Mouse (Mus musculus) erythroblast, embryonic 14.5 days (primary cell): Measurements from ENCODE around the gene Ect2l. TPM values are rescaled to one million over a fixed set of nuclear protein-coding genes. Genes with fewer than 3 reads are reported as not detected.
"Not testable (repeated sequence)": the region's sequence is repeated elsewhere in the genome, so short reads cannot be mapped to it uniquely, and the experiment has no call there.

ENCODE experiments used
- H3K27me3 ChIP-seq: 2 replicates; pipeline ENCODE4 v1.6.1; 2012; ENCODE audit warnings: inconsistent platforms; ENCODE audit not compliant: control insufficient read depth
- H3K36me3 ChIP-seq: 2 replicates; pipeline ENCODE4 v1.6.1; 2012; ENCODE audit warnings: mild to moderate bottlenecking, inconsistent platforms; ENCODE audit not compliant: control insufficient read depth
- H3K4me1 ChIP-seq: 2 replicates; pipeline ENCODE4 v1.6.1; 2012; ENCODE audit warnings: inconsistent platforms; ENCODE audit not compliant: control insufficient read depth
- H3K4me3 ChIP-seq: replicated peaks from 2 replicates; pipeline ENCODE3; 2012; ENCODE audit warnings: moderate library complexity, mild to moderate bottlenecking, inconsistent platforms
- H3K9me3 ChIP-seq: 2 replicates; pipeline ENCODE4 v1.6.1; 2012; ENCODE audit warnings: low read length, inconsistent platforms, mixed read lengths; ENCODE audit not compliant: control insufficient read depth
- GATA1 ChIP-seq: IDR thresholded peaks from 2 replicates; pipeline ENCODE4 v1.6.1; 2012; ENCODE audit warnings: low read length, inconsistent platforms, mixed read lengths
- TAL1 ChIP-seq: IDR thresholded peaks from 3 replicates; pipeline ENCODE4 v1.6.1; 2012; ENCODE audit warnings: low read length, inconsistent platforms, mixed read lengths
- polyA plus RNA-seq: library from polyadenylated mRNA; stranded (reverse); fragments of >175 nt; gene quantifications from 2 replicates; pipeline ENCODE4 v1.2.3, GENCODE M21; 2012

Ect2l gene
- polyA plus RNA-seq, 1 experiment, result not detected

- no peaks in the 10 kb centered on the region for H3K9me3 ChIP-seq
- H3K4me1 ChIP-seq, result no peaks in the 10 kb centered on the region
- H3K27me3 ChIP-seq, result no peaks in the 10 kb centered on the region
- no peak overlapping the region for H3K4me3 ChIP-seq
- TF ChIP-seq GATA1 (no peak), TAL1 (no peak)
- no peaks in the 10 kb centered on the region for H3K36me3 ChIP-seq
These were observed 34.0 kb downstream of the Ect2l start for GRCm38 (mm10) chr10:18176722-18177121.

- H3K36me3 ChIP-seq, result no peaks in the 10 kb centered on the region
- TF ChIP-seq GATA1 (no peak), TAL1 (no peak)
These were observed 35.6 kb downstream of the Ect2l start for GRCm38 (mm10) chr10:18175087-18175486.

GRCm38 (mm10) chr10:18162435-18162971 lies 48.2 kb downstream of the Ect2l start:
- Histone ChIP-seq H3K27me3 (no peaks in the 10 kb centered on the region), H3K9me3 (no peaks in the 10 kb centered on the region), H3K4me3 (no peak overlapping the region), H3K36me3 (no peaks in the 10 kb centered on the region), H3K4me1 (no peaks in the 10 kb centered on the region)
- TF ChIP-seq GATA1, result no peak
- TF ChIP-seq TAL1, result no peak

More at GRCm38 (mm10) chr10:18175087-18175486, 35.6 kb downstream of the Ect2l start:
- no peaks in the 10 kb centered on the region for H3K9me3 ChIP-seq
- no peaks in the 10 kb centered on the region for H3K4me1 ChIP-seq
- no peaks in the 10 kb centered on the region for H3K27me3 ChIP-seq
- H3K4me3 ChIP-seq, result no peak overlapping the region

- H3K4me3 ChIP-seq, result no peak overlapping the region
These were observed 63.5 kb downstream of the Ect2l start for GRCm38 (mm10) chr10:18147224-18147623.

GRCm38 (mm10) chr10:18142231-18142630 lies 68.5 kb downstream of the Ect2l start:
- TF ChIP-seq TAL1 (no peak), GATA1 (no peak)
- H3K27me3 ChIP-seq, result no peaks in the 10 kb centered on the region
- H3K9me3 ChIP-seq, result no peaks in the 10 kb centered on the region
- no peaks in the 10 kb centered on the region for H3K4me1 ChIP-seq
- H3K36me3 ChIP-seq, result no peaks in the 10 kb centered on the region
- H3K4me3 ChIP-seq, result no peak overlapping the region

More at GRCm38 (mm10) chr10:18147224-18147623, 63.5 kb downstream of the Ect2l start:
- Histone ChIP-seq H3K27me3 (no peaks in the 10 kb centered on the region), H3K4me1 (no peaks in the 10 kb centered on the region), H3K9me3 (no peaks in the 10 kb centered on the region), H3K36me3 (no peaks in the 10 kb centered on the region)
- TF ChIP-seq TAL1 (no peak), GATA1 (no peak)

GRCm38 (mm10) chr10:18141389-18141788 lies 69.3 kb downstream of the Ect2l start:
- Histone ChIP-seq H3K4me1 (no peaks in the 10 kb centered on the region), H3K4me3 (no peak overlapping the region), H3K27me3 (no peaks in the 10 kb centered on the region), H3K36me3 (no peaks in the 10 kb centered on the region), H3K9me3 (no peaks in the 10 kb centered on the region)
- TF ChIP-seq GATA1, result no peak
- TF ChIP-seq TAL1, result no peak

GRCm38 (mm10) chr10:18139615-18140014 lies 71.1 kb downstream of the Ect2l start:
- no peak overlapping the region for H3K4me3 ChIP-seq

GRCm38 (mm10) chr10:18138853-18139503 lies 71.7 kb downstream of the Ect2l start:
- H3K27me3 ChIP-seq, H3K9me3 ChIP-seq, H3K36me3 ChIP-seq, H3K4me3 ChIP-seq, H3K4me1 ChIP-seq: not testable (repeated sequence)

More at GRCm38 (mm10) chr10:18139615-18140014, 71.1 kb downstream of the Ect2l start:
- Histone ChIP-seq H3K9me3 (no peaks in the 10 kb centered on the region), H3K36me3 (no peaks in the 10 kb centered on the region), H3K27me3 (no peaks in the 10 kb centered on the region), H3K4me1 (no peaks in the 10 kb centered on the region)
- no peak for TF ChIP-seq TAL1
- TF ChIP-seq GATA1, result no peak

- H3K27me3 ChIP-seq, result no peaks in the 10 kb centered on the region
- H3K4me3 ChIP-seq, result no peak overlapping the region
- peaks cover 2% of the 10 kb centered on the region for H3K36me3 ChIP-seq
- H3K4me1 ChIP-seq, result no peaks in the 10 kb centered on the region
- TF ChIP-seq TAL1 (no peak), GATA1 (no peak)
- H3K9me3 ChIP-seq, result no peaks in the 10 kb centered on the region
These were observed 78.7 kb downstream of the Ect2l start for GRCm38 (mm10) chr10:18131666-18132650.
